Mouse (Mus musculus) heart, adult 2 months (tissue): ENCODE measurements around the gene Znrf3.

Source experiments
- CTCF ChIP-seq: fragments of 200-600 bp; IDR thresholded peaks from 2 replicates; pipeline ENCODE4 v1.8.1; 2022; ENCODE audit warnings: antibody characterized with exemption, mild to moderate bottlenecking, moderate library complexity
- POLR2A ChIP-seq: fragments of 200-500 bp; IDR thresholded peaks from 2 replicates; pipeline ENCODE4 v1.6.1; 2011; ENCODE audit warnings: mild to moderate bottlenecking, low read depth, low read length, control low read depth; ENCODE audit not compliant: insufficient read depth

DNA sequence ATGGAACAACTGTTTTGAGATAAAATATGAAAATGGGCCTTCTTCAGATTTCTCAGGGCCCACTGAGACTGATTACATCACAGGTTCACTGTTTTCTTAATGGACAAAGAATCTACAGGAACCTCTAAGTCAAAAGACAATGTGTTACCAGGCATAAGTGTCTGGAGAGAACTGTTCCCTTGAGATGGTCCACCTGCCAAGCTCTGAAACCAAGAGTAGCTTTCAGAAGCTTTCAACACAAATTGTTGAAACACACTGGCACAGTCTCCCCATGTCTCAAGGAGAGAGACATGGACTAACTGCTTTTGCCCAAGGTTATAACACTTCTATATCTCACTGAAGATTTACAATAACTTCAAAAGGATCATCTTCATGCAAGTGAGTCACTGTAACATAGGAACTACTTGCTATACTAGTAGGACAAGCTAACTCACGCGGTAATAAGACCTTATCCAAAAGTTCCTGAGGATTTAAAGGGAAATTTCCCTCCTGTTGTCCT is 89.3 kb downstream of the Znrf3 start:
- TF ChIP-seq POLR2A (no peak), CTCF (no peak)
